Mouse (Mus musculus): ENCODE results near the gene Bace1.
A peak's percentile ranks its signal among the peaks of the same experiment; 100 is the strongest.

The Bace1 gene

DNA sequence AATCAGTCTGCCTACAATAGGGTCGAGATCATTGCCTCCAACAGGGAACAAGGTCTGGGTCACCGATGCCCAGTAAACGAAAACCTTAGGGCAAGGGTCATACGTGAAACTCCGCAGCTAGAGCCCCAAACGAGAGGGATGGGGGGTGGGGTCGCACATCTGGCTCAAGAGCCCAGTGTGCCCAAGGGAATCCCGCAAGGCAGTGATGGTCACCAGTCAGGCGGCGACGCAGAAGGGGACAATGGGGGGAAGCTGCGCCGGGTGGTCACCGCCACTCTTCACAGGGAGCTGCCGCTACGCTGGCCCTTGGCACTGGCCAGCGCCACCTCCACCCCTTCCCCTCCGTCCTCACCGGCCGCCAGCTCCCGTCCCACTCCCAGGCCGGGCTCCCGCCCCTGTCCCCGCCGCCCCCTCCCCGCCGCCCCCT lies 67.4 kb downstream of the Bace1 start:
- DNase-seq (ENCODE audit: low spot score) = peak; percentile 7

DNA sequence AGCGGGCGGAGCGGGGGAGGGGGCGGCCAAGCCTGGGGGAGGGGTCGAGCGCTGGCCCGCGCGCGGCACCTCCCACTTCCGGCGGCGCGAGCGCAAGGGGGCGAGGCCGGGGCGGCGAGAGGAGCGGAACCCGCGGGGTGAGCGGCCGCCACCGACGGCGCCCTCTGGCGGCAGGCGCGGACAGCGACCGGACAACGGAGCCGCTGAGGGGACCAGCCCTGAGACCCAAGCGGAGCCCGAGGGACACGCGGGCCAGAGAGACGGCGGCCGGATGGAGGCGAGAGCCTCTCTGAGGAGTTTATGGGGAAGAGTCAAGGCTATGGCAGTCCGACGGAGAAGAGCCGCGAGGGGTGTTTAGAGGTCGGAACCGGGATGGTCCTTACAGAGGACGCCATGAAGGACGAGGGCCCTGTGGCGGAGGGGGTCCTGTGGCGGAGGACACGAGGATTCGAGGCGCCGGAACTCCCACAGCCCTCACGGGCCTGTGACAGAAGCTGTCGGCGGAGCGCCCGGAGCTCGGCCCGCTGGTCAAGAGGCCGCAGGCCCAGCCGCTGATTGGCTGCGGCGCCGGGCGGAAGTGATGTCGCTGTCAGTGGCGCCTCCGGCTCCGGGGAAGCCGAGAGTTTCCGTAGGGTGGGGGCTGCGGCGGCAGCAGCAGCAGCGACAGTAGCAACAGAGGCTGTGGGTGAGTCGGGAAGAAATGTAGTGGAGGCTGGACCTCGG lies 68.1 kb downstream of the Bace1 start, which contains the start of the genes Pcsk7 and Rnf214:
TSS of gene Pcsk7 (plus strand) at position 143 of the 723 bp plus-strand sequence.
TSS of gene Rnf214 (minus strand) at position 557 of the 723 bp plus-strand sequence.
- DNase-seq (ENCODE audit: low spot score) = peak; percentile 80

DNA sequence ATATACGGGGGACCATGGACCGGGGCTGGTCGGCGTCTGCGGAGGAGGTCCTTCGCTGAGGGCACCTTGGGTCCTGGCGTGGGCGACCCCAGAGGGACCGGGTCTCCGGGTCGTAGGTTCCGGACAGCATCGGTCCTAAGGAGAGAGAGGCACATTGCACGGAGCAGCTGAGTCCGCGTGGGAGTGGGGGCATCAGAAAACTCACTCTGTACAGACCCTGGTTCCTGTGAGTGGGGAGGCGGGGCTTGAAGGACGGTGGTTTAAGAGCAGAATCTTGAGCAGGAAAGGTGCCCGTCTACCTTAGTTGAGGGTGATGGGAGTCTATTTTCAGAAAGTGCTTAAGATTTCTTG lies 68.7 kb downstream of the Bace1 start:
- DNase-seq (ENCODE audit: low spot score) = peak; percentile 32

DNA sequence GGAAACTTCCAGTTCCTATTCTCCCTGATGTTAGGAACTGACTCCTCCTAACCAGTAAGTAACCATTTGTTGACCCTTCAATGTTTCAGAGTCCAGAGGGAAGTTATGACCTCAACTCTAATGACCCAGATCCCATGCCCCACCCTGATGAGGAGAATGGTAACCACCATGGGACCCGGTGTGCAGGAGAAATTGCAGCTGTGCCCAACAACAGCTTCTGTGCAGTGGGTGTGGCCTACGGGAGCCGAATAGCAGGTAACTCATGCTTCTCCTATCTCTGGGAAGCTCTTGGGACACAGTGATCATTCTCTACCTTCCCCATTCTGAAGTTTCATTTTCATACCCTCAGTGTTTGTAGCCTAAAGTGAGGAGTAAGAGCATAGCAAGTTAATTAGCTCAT lies 72.6 kb downstream of the Bace1 start:
- DNase-seq (ENCODE audit: low spot score) = no peak

DNA sequence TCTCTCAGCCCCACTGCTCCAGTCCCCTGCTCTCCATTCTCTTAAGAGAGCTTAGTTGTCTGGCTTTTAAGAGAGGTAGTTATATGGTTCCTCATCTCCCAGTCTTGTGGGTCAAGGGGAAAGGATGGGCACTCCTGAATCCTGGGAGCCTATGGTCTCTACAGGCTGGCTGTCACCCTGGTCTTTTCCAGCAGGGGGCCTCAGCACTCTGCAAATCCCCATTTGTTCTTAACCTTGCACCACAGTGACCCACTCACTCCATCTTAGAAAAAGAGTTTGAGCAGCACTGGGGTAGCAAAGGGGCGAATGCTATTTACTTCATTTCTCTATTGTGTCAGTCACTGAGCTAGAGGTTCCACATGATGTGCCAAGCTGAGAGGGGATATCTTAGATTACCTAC lies 73.3 kb downstream of the Bace1 start:
- peak; percentile 37 for DNase-seq (ENCODE audit: low spot score)

All from c-Kit-positive CD71-positive TER-119-positive erythroid progenitor cells, embryonic 14.5 days (primary cell).